Mouse (Mus musculus): ENCODE results near the gene Rad9a. TPM values are rescaled to one million over a fixed set of nuclear protein-coding genes. Genes with fewer than 3 reads are reported as not detected.

Rad9a gene
- total RNA-seq, 2 experiments from 2014 or later: 7.3 to 8.3 TPM

GRCm38 (mm10) chr19:4218784-4219183 is 17.3 kb upstream of the Rad9a start:
- no peak for DNase-seq (ENCODE audit: low spot score in 2 of 2)

- no peak for DNase-seq (ENCODE audit: low spot score in 2 of 2)
Measured at GRCm38 (mm10) chr19:4218293-4218692, 16.8 kb upstream of the Rad9a start.

- no peak for DNase-seq (ENCODE audit: low spot score in 2 of 2)
Measured at GRCm38 (mm10) chr19:4217855-4218254, 16.4 kb upstream of the Rad9a start.

- DNase-seq (ENCODE audit: low spot score in 2 of 2): no peak
Measured at GRCm38 (mm10) chr19:4217140-4217539, 15.7 kb upstream of the Rad9a start.

GRCm38 (mm10) chr19:4216041-4216685 is 14.7 kb upstream of the Rad9a start:
- peak in 1 of 2 experiments; percentile 35 for DNase-seq (ENCODE audit: low spot score in 2 of 2)

- DNase-seq (ENCODE audit: low spot score in 2 of 2): no peak
Measured at GRCm38 (mm10) chr19:4215451-4215840, 14.0 kb upstream of the Rad9a start.

- DNase-seq (ENCODE audit: low spot score in 2 of 2): peak in 1 of 2 experiments; percentile 36
Measured at GRCm38 (mm10) chr19:4214771-4215450, 13.4 kb upstream of the Rad9a start.

GRCm38 (mm10) chr19:4214071-4214770 is 12.8 kb upstream of the Rad9a start, which contains the start of the genes Clcf1 and AC109138.7:
Clcf1 (plus strand) TSS chr19:4214238.
AC109138.7 (plus strand) TSS chr19:4214357.
- peak in 1 of 2 experiments; percentile 49 for DNase-seq (ENCODE audit: low spot score in 2 of 2)

- no peak for DNase-seq (ENCODE audit: low spot score in 2 of 2)
Measured at GRCm38 (mm10) chr19:4213524-4213974, 12.1 kb upstream of the Rad9a start.

- no peak for DNase-seq (ENCODE audit: low spot score in 2 of 2)
Measured at GRCm38 (mm10) chr19:4211891-4212588, 10.6 kb upstream of the Rad9a start.

- DNase-seq (ENCODE audit: low spot score in 2 of 2): no peak
Measured at GRCm38 (mm10) chr19:4208563-4208962, 7.1 kb upstream of the Rad9a start.

GRCm38 (mm10) chr19:4206971-4207370 is 5.5 kb upstream of the Rad9a start:
- DNase-seq (ENCODE audit: low spot score in 2 of 2): peak; percentile 32 to 66

GRCm38 (mm10) chr19:4204889-4205288 is 3.4 kb upstream of the Rad9a start:
- DNase-seq (ENCODE audit: low spot score in 2 of 2): no peak

- DNase-seq (ENCODE audit: low spot score in 2 of 2): no peak
Measured at GRCm38 (mm10) chr19:4203604-4204326, 2.3 kb upstream of the Rad9a start.

- DNase-seq (ENCODE audit: low spot score in 2 of 2): no peak
Measured at GRCm38 (mm10) chr19:4203148-4203547, 1.7 kb upstream of the Rad9a start.

- no peak for DNase-seq (ENCODE audit: low spot score in 2 of 2)
Measured at GRCm38 (mm10) chr19:4202149-4202548, 687 bp upstream of the Rad9a start.

GRCm38 (mm10) chr19:4197180-4197579 is 4.3 kb downstream of the Rad9a start:
- DNase-seq (ENCODE audit: low spot score in 2 of 2): no peak

GRCm38 (mm10) chr19:4196548-4196947 is 4.9 kb downstream of the Rad9a start:
- DNase-seq (ENCODE audit: low spot score in 2 of 2): no peak

- no peak for DNase-seq (ENCODE audit: low spot score in 2 of 2)
Measured at GRCm38 (mm10) chr19:4196048-4196447, 5.4 kb downstream of the Rad9a start.

- no peak for DNase-seq (ENCODE audit: low spot score in 2 of 2)
Measured at GRCm38 (mm10) chr19:4194776-4195650, 6.4 kb downstream of the Rad9a start.

All from gastrocnemius, postnatal 4 days (tissue).